8 mouse cellular contexts compared by ENCODE assay signal in the genomic region with DNA sequence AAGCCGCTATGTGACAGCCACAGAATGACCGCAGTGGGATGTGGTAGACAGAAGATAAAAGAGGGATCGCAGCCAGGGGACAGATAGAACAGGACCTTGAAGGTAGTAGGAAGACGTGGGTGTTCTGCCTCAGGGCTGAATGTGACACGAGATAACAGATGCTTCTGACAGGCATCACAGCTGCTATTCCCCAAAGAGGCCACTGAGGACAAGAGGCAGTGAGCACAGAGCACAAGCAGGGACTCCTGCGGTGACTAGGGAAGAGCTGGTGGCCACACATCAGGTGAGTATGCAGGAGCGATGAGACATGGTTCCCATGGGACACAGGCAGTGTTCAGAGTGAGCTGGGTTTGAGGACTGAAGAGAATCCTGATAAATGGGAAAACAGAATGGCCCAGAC.
DNase-seq lines count a peak whose midpoint lies in the region; ATAC-seq and TF ChIP-seq lines count a peak whose summit lies in the region.
"Had no signal": no experiment of that assay in that cellular context is flagged by ENCODE, and none has a peak within 500 bp of the region (broad histone marks: within the 10 kb centered on the region; RNA-seq: fewer than 3 reads in every experiment).

No protein-coding gene starts in this region.

- H3K4me1 ChIP-seq in embryonic facial prominence, embryonic 11.5 days (ENCODE audit: control insufficient read depth, insufficient read depth, low read length) = no peaks in the 10 kb centered on the region
- H3K4me1 ChIP-seq in embryonic facial prominence, embryonic 10.5 days = peaks cover 44% of the 10 kb centered on the region
- H3K4me1 ChIP-seq in hindbrain, embryonic 16.5 days (ENCODE audit: control insufficient read depth, insufficient read depth, low read depth, low read length) = peaks cover 15% of the 10 kb centered on the region
- H3K4me1 ChIP-seq in hindbrain, embryonic 13.5 days (replicated peaks) = peaks cover 44% of the 10 kb centered on the region
- H3K4me1 ChIP-seq in megakaryocyte, embryonic 14.5 days = peaks cover 22% of the 10 kb centered on the region; the same call in 1 of the 2 replicates

- no peaks in the 10 kb centered on the region for H3K27me3 ChIP-seq in embryonic facial prominence, embryonic 11.5 days (ENCODE audit: control insufficient read depth, insufficient read depth, low read length)
- no peaks in the 10 kb centered on the region for H3K27me3 ChIP-seq in embryonic facial prominence, embryonic 10.5 days (replicated peaks; ENCODE audit: low read depth, poor library complexity, severe bottlenecking)
- no peaks in the 10 kb centered on the region for H3K27me3 ChIP-seq in hindbrain, embryonic 16.5 days (replicated peaks; ENCODE audit: control insufficient read depth, insufficient read depth, low read length)
- 0 out of 2 replicates have a peak, but pooled peaks cover 5% of the 10 kb centered on the region for H3K27me3 ChIP-seq in hindbrain, embryonic 13.5 days
- H3K27me3 ChIP-seq in megakaryocyte, embryonic 14.5 days (replicated peaks) = peaks cover 9% of the 10 kb centered on the region

- H3K4me2 ChIP-seq in embryonic facial prominence, embryonic 11.5 days (ENCODE audit: low read depth, low read length) = no peak overlapping the region
- H3K4me2 ChIP-seq in hindbrain, embryonic 16.5 days (ENCODE audit: low read length) = no peak overlapping the region
- H3K4me2 ChIP-seq in hindbrain, embryonic 13.5 days = no peak overlapping the region
- H3K4me2 ChIP-seq: heart, embryonic 11.5 days had no signal

- no peak overlapping the region for H3K27ac ChIP-seq in embryonic facial prominence, embryonic 11.5 days (replicated peaks; ENCODE audit: low read depth, low read length)
- H3K27ac ChIP-seq in embryonic facial prominence, embryonic 10.5 days (replicated peaks) = no peak overlapping the region
- no peak overlapping the region for H3K27ac ChIP-seq in hindbrain, embryonic 16.5 days (ENCODE audit: low read depth, low read length)
- no peak overlapping the region for H3K27ac ChIP-seq in hindbrain, embryonic 13.5 days
- no peak overlapping the region for H3K27ac ChIP-seq in layer of hippocampus, adult 2 months

- DNase-seq in embryonic facial prominence, embryonic 11.5 days (ENCODE audit: low spot score) = no peak
- no peak for DNase-seq in embryonic facial prominence, embryonic 10.5 days (ENCODE audit: low spot score)
- peak; percentile 11 for DNase-seq in ZHBTc4 (ENCODE audit: low read depth, low spot score)
- no peak for DNase-seq in layer of hippocampus, adult 2 months (ENCODE audit: low spot score in 2 of 2)

- WGBS in embryonic facial prominence, embryonic 11.5 days = 73% methylated on average over 7 of the region's 7 CpGs
- WGBS in embryonic facial prominence, embryonic 10.5 days = 72% methylated on average over 7 of the region's 7 CpGs
- WGBS in hindbrain, embryonic 16.5 days = 56% methylated on average over 7 of the region's 7 CpGs
- WGBS in hindbrain, embryonic 13.5 days = 57% methylated on average over 7 of the region's 7 CpGs

- ATAC-seq in embryonic facial prominence, embryonic 11.5 days (replicated peaks; ENCODE audit: insufficient number of reproducible peaks, low FRiP score, low TSS enrichment, low read depth) = 0 out of 2 replicates have a peak, but pooled peaks have one; percentile 7
- ATAC-seq in hindbrain, embryonic 16.5 days = 0 out of 2 replicates have a peak, but pooled peaks have one; percentile 3
- ATAC-seq in hindbrain, embryonic 13.5 days (ENCODE audit: low FRiP score) = no peak

- H3K9ac ChIP-seq in embryonic facial prominence, embryonic 11.5 days (replicated peaks; ENCODE audit: low read length) = no peak overlapping the region
- no peak overlapping the region for H3K9ac ChIP-seq in hindbrain, embryonic 16.5 days (ENCODE audit: low read depth, low read length)
- no peak overlapping the region for H3K9ac ChIP-seq in hindbrain, embryonic 13.5 days

- H3K36me3 ChIP-seq in embryonic facial prominence, embryonic 11.5 days (replicated peaks; ENCODE audit: control insufficient read depth, insufficient read depth, low read depth, low read length) = no peaks in the 10 kb centered on the region
- peaks cover 22% of the 10 kb centered on the region for H3K36me3 ChIP-seq in embryonic facial prominence, embryonic 10.5 days (replicated peaks)
- no peaks in the 10 kb centered on the region for H3K36me3 ChIP-seq in hindbrain, embryonic 16.5 days (ENCODE audit: control insufficient read depth, insufficient read depth, low read length)
- no peaks in the 10 kb centered on the region for H3K36me3 ChIP-seq in hindbrain, embryonic 13.5 days
- H3K36me3 ChIP-seq in megakaryocyte, embryonic 14.5 days (replicated peaks; ENCODE audit: low read length) = peaks cover 76% of the 10 kb centered on the region

- H3K9me3 ChIP-seq in embryonic facial prominence, embryonic 11.5 days (replicated peaks; ENCODE audit: control insufficient read depth, low read length) = no peaks in the 10 kb centered on the region
- H3K9me3 ChIP-seq in embryonic facial prominence, embryonic 10.5 days = no peaks in the 10 kb centered on the region
- H3K9me3 ChIP-seq in hindbrain, embryonic 16.5 days (ENCODE audit: control insufficient read depth, low read length) = no peaks in the 10 kb centered on the region
- H3K9me3 ChIP-seq in hindbrain, embryonic 13.5 days = no peaks in the 10 kb centered on the region
- no peaks in the 10 kb centered on the region for H3K9me3 ChIP-seq in megakaryocyte, embryonic 14.5 days

- no peak overlapping the region for H3K4me3 ChIP-seq in embryonic facial prominence, embryonic 11.5 days (ENCODE audit: low read depth, low read length)
- H3K4me3 ChIP-seq in embryonic facial prominence, embryonic 10.5 days = no peak overlapping the region
- no peak overlapping the region for H3K4me3 ChIP-seq in hindbrain, embryonic 16.5 days (ENCODE audit: low read length)
- H3K4me3 ChIP-seq in hindbrain, embryonic 13.5 days = no peak overlapping the region
- H3K4me3 ChIP-seq in megakaryocyte, embryonic 14.5 days (replicated peaks) = peak overlapping the region; percentile 17
- H3K4me3 ChIP-seq in layer of hippocampus, adult 2 months = no peak overlapping the region

- no peak for TF ChIP-seq CTCF in layer of hippocampus, adult 2 months (conservative IDR thresholded peaks at IDR 0.05)
